Mouse (Mus musculus): ENCODE data around the gene Dtx3. TPM values are rescaled to one million over a fixed set of nuclear protein-coding genes. Genes with fewer than 3 reads are reported as not detected.

The Dtx3 gene
- polyA plus RNA-seq (2017; shearing (Covaris generic)), result 10 to 100 TPM; 40.6 to 42.9 TPM

GRCm38 (mm10) chr10:127195328-127196129 lies at the start of gene Dtx3:
Gene Dtx3 (minus strand): TSS chr10:127195728.
- peak; percentile 40 for ATAC-seq

- ATAC-seq, result no peak
Measured at GRCm38 (mm10) chr10:127238241-127238824, 42.8 kb upstream of the Dtx3 start.

DNA sequence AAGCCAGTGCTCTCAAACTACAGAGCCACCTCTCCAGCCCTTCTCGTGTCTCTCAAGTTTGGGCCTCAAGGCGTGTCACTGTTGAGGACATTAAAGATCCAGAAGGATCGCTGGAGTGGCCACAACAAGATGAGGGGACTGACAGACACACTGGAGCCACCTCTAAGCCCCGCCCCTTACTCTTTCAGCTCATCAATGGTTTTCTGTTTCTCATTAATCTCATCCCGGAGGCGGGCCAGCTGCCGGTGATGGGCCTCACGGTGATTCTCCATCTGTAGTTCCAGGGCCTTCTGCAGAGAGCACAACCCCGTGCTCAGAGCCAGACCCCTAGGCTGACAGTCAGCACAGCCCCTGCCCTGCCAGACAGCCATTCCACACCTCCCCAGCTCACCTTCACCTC lies 41.0 kb upstream of the Dtx3 start:
- no peak for ATAC-seq

DNA sequence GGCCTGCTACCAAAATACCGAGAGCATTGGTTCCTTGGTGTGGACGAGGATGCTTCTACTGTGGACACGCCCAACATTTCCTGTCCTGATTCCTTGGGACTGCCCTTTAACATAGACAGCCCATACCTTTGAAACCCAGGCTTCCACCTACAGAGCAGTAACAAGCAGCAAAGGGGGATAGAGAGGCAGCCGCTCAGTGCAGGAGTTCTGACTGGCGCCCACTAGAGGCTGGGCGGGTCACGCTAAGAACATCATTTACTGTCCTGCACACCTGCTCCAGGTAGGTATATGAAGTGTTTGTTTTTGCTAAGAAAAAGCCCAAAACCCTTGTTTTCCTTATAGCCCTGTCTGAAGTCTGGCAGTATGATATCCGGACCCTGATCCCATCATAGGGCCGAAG lies 37.6 kb upstream of the Dtx3 start:
- ATAC-seq, result no peak

- ATAC-seq, result no peak
Measured at GRCm38 (mm10) chr10:127231741-127232140, 36.2 kb upstream of the Dtx3 start.

GRCm38 (mm10) chr10:127230693-127231092 lies 35.2 kb upstream of the Dtx3 start:
- ATAC-seq, result no peak

- ATAC-seq, result peak; percentile 32
Measured at GRCm38 (mm10) chr10:127228897-127229296, 33.4 kb upstream of the Dtx3 start.

DNA sequence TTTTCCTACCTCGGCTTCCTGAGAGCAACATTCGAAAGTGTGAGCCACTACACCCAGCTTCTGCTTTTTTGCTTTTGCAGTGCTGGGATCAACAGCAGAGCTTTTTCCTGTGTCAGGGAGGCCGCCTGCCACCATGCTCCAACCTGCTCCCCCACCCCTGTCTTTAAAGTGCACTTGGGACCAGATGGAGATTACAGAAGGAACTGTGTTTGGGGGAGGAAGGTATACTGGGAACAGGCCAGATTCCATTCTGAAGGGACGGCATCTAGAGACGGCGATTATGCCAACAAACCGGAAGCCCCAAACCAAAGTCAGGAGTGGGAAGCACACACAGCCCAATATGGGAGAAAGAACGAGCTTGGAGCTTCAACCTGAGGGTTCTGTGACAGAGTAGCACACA lies 31.6 kb upstream of the Dtx3 start:
- no peak for ATAC-seq

- ATAC-seq, result no peak
Measured at GRCm38 (mm10) chr10:127226318-127226895, 30.9 kb upstream of the Dtx3 start.

- peak; percentile 96 for ATAC-seq
Measured at GRCm38 (mm10) chr10:127225732-127226131, 30.2 kb upstream of the Dtx3 start.

- ATAC-seq, result no peak
Measured at GRCm38 (mm10) chr10:127225213-127225612, 29.7 kb upstream of the Dtx3 start.

- ATAC-seq, result peak; percentile 49
Measured at GRCm38 (mm10) chr10:127218339-127218738, 22.8 kb upstream of the Dtx3 start.

GRCm38 (mm10) chr10:127217177-127217576 lies 21.6 kb upstream of the Dtx3 start:
- ATAC-seq, result no peak

GRCm38 (mm10) chr10:127216456-127216855 lies 20.9 kb upstream of the Dtx3 start:
- no peak for ATAC-seq

- ATAC-seq, result no peak
Measured at GRCm38 (mm10) chr10:127214422-127214803, 18.9 kb upstream of the Dtx3 start.

- no peak for ATAC-seq
Measured at GRCm38 (mm10) chr10:127213704-127214421, 18.3 kb upstream of the Dtx3 start.

GRCm38 (mm10) chr10:127213272-127213671 lies 17.7 kb upstream of the Dtx3 start:
- ATAC-seq, result no peak

DNA sequence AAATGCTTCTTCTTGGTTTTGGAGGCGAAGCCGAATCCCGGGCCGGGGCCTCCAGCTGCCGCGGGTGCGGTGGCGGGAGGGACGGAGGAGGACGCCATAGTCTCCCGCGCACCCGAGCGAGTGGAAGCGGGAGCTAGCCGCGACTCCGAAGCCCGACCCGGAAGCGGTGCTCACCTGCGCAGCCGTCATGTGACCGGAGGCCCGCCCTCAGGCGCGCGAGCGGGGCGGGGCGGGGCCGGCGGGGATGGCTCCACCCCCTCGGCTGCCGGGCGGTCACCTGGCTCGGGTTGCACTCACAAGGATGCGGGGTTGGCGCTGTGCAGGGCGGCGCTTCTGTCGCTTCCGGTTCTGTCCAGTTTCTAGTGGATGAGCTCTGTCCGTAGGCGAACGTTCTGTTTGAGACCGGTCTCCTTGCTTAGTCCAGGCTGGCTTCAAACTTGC lies 15.9 kb upstream of the Dtx3 start, which contains the start of gene Pip4k2c:
TSS of gene Pip4k2c (minus strand) at position 172 of the 441 bp plus-strand sequence.
- peak; percentile 94 for ATAC-seq

- peak; percentile 20 for ATAC-seq
Measured at GRCm38 (mm10) chr10:127210961-127211405, 15.5 kb upstream of the Dtx3 start.

GRCm38 (mm10) chr10:127209928-127210570 lies 14.5 kb upstream of the Dtx3 start:
- ATAC-seq, result no peak

- ATAC-seq, result no peak
Measured at GRCm38 (mm10) chr10:127208921-127209320, 13.4 kb upstream of the Dtx3 start.

DNA sequence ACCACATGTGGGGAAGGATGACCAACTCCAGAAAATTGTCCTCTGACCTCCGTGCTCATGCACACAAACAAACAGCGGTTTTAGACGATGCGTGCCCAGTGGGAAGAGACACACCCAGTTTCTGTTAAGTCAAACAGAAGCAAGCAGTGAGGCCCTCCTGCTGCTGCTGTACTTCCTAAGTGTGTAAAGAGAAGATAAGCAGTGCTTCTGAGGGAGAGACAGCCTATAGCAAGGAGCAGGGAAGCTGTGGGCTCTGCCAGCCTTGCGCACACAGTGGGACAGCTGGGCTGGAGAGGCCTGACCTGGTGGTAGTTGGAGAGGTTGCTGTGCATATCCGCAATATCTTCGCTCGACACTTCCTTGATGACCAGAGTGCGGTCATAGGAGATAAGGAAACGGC lies 9.8 kb upstream of the Dtx3 start:
- ATAC-seq, result no peak

All from activated CD4-positive, CD25-positive, alpha-beta regulatory T cell, adult 4 months (primary cell).